Mouse (Mus musculus) brain, embryonic 14.5 days (tissue): Measurements from ENCODE around the gene Unc5c.

Experiments used
- CTCF ChIP-seq: fragments of 200-500 bp; IDR thresholded peaks from 2 replicates; pipeline ENCODE4 v1.5.1; 2012; ENCODE audit warnings: inconsistent platforms, mild to moderate bottlenecking, moderate library complexity, borderline replicate concordance; ENCODE audit not compliant: insufficient read depth, insufficient read length; ENCODE audit errors: extremely low read depth
- POLR2A ChIP-seq: fragments of 200-500 bp; IDR thresholded peaks from 2 replicates; pipeline ENCODE4 v1.6.1; 2012; ENCODE audit warnings: mild to moderate bottlenecking, inconsistent platforms, borderline replicate concordance; ENCODE audit not compliant: poor library complexity, insufficient read depth, insufficient read length, severe bottlenecking; ENCODE audit errors: extremely low read depth

- TF ChIP-seq POLR2A = no peak
- TF ChIP-seq CTCF = no peak
Measured at GRCm38 (mm10) chr3:141589392-141590012, 124.5 kb downstream of the Unc5c start.
